Mouse (Mus musculus) macrophage (primary cell): ENCODE results near the gene Lrch1. TPM values are rescaled to one million over a fixed set of nuclear protein-coding genes. Genes with fewer than 3 reads are reported as not detected.

Source experiments
- H3K27ac ChIP-seq: fragments of 350-480 bp; formaldehyde crosslinking; 2 replicates; pipeline ENCODE4 v1.9.0; 2021
- H3K36me3 ChIP-seq: fragments of 350-480 bp; formaldehyde crosslinking; 2 replicates; pipeline ENCODE4 v1.9.0; 2021; ENCODE audit errors: inconsistent target
- H3K4me3 ChIP-seq: fragments of 350-480 bp; formaldehyde crosslinking; 2 replicates; pipeline ENCODE4 v1.9.0; 2021; ENCODE audit errors: inconsistent target
- H3K79me2 ChIP-seq: fragments of 350-480 bp; formaldehyde crosslinking; 2 replicates; pipeline ENCODE4 v1.9.0; 2021; ENCODE audit errors: inconsistent target
- WGBS: methylation state at CpG from one replicate; pipeline ENCODE4 v1.1.7; 2026; ENCODE audit warnings: inconsistent platforms; ENCODE audit not compliant: missing documents; 5-methylcytosine and 5-hydroxymethylcytosine counted together
- polyA plus RNA-seq: library from polyadenylated mRNA; stranded (reverse); fragments of 250-400 nt; gene quantifications from 3 replicates; pipeline ENCODE4 v1.2.4, GENCODE M21; 2018; ENCODE audit warnings: inconsistent platforms

The Lrch1 gene
- polyA plus RNA-seq, 1 experiment from 2014 or later, result 11.9 TPM

DNA sequence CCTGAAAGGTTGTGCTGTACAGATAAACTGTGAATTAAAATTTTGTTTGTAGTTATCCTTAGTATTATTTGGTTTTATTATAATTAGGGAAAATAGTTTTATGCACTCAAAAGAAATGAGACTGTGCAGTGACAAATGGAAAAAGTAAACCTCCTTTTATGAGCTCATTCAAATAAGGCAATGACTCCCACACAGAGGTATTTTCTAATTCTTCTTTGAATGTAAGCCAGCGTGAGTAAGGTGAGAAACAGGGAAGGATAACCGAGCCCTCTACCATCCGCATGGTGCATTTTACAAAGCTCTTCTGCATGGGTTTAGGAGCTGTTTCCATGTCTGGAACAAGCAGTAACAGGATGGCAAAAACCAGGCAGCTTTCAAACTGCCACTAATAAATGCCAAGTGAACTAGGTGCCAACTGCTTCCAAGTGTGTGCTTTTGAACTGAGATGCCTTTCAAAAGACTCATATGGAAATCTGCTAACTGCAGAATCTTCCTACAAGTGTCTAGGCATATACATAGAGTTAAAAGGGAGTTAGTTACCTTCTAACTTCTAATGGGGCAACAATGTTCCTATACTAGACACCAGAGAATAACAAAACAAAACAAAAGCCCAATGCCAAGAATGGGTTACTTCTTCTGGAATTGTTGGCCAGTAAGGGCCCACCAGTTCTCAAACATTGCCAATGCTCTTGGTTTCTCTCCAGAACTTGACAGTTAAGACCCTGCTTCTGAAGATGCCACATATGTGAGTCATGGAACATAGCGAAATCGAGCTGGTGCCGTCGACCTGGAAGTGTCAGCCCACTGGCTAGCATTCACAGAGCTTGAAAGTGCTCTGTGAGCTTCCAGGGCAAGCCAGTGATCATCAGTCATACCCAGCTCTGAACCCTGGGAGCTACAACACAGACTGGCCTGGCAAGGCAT is 124.7 kb downstream of the Lrch1 start:
- peaks cover 15% of the 10 kb centered on the region; the same call in 1 of the 2 replicates for H3K79me2 ChIP-seq
- WGBS, result 94% methylated on average over 7 of the region's 7 CpGs
- H3K27ac ChIP-seq, result no peak overlapping the region
- H3K4me3 ChIP-seq, result no peak overlapping the region
- peaks cover 22% of the 10 kb centered on the region; the same call in 1 of the 2 replicates for H3K36me3 ChIP-seq

DNA sequence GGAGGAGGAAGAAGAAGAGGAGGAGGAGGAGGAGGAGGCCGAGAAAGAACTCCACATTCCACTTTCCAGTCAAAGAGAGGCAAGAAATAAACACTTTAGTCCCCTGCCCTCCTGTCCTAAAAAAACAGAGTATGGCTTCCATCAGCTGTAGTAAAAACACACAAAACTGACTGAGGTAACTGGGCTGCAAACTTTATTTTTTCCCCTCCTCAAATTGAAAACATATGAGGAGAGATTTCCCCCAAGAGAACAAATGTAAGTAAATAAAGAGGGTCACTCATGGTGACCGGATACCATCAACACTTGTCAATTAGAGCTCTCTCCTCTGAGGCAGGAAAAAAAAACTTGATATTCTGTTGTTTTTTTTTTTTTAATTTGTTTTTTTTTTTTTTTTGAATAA is 125.6 kb downstream of the Lrch1 start:
- H3K4me3 ChIP-seq, result no peak overlapping the region
- H3K27ac ChIP-seq, result no peak overlapping the region
- H3K79me2 ChIP-seq, result peaks cover 5% of the 10 kb centered on the region; the same call in 1 of the 2 replicates
- WGBS, result 80% methylated on average over 1 of the region's 2 CpGs
- H3K36me3 ChIP-seq, result peaks cover 26% of the 10 kb centered on the region; the same call in 1 of the 2 replicates

DNA sequence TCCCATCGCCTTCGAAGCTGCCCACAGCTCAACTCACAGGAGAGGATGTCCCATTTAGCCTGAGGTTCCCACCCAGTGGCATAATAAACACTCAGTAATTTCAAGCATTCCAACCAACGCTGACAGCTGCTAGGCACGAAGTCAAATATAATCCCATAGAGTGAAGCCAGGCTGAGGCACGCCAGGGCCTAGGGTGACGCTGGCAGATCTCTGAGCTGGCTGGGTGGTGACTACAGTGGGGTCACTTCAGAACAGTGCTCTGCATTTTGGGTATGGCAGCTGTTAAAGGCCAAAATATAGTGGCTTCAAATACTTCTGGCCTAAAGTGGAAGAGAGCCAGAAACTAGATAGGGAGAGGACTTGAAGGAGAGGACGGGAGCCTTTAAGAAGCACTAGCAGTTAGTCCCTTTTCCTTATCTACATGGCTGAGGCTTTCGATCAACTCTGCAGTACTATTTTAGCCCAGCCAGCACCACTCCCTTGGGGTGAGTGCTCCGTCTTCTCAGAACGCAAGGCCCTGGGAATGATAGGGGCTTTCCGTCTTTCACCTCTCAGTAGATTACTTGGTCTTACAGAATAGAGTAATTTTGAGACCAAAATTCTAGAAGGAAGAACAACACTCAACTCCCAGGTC is 127.4 kb downstream of the Lrch1 start:
- no peaks in the 10 kb centered on the region for H3K79me2 ChIP-seq
- H3K36me3 ChIP-seq, result peaks cover 39% of the 10 kb centered on the region; the same call in 1 of the 2 replicates
- no peak overlapping the region for H3K27ac ChIP-seq
- H3K4me3 ChIP-seq, result no peak overlapping the region
- 95% methylated on average over 11 of the region's 11 CpGs for WGBS

DNA sequence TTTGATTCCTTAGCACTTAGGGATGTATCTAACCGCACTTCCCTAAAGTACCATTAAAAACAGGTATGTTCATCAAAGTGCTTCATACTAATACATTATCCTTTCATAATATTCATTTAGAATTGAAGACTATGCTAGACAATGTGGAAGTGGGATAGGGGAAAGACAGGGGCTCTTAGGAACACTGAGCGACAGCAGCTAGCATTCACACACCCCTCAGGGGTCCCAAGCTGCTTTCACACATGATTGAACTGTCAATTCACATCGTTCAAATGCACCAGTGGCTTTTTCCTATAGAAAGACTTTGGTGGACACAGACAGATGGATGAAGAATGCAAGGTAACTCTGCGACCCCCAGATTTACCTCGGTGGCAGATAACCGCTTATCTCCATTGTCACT is 131.0 kb downstream of the Lrch1 start:
- H3K36me3 ChIP-seq, result peaks cover 70% of the 10 kb centered on the region; the same call in 1 of the 2 replicates
- WGBS, result 94% methylated on average over 6 of the region's 6 CpGs
- H3K4me3 ChIP-seq, result no peak overlapping the region
- H3K79me2 ChIP-seq, result no peaks in the 10 kb centered on the region
- H3K27ac ChIP-seq, result no peak overlapping the region

DNA sequence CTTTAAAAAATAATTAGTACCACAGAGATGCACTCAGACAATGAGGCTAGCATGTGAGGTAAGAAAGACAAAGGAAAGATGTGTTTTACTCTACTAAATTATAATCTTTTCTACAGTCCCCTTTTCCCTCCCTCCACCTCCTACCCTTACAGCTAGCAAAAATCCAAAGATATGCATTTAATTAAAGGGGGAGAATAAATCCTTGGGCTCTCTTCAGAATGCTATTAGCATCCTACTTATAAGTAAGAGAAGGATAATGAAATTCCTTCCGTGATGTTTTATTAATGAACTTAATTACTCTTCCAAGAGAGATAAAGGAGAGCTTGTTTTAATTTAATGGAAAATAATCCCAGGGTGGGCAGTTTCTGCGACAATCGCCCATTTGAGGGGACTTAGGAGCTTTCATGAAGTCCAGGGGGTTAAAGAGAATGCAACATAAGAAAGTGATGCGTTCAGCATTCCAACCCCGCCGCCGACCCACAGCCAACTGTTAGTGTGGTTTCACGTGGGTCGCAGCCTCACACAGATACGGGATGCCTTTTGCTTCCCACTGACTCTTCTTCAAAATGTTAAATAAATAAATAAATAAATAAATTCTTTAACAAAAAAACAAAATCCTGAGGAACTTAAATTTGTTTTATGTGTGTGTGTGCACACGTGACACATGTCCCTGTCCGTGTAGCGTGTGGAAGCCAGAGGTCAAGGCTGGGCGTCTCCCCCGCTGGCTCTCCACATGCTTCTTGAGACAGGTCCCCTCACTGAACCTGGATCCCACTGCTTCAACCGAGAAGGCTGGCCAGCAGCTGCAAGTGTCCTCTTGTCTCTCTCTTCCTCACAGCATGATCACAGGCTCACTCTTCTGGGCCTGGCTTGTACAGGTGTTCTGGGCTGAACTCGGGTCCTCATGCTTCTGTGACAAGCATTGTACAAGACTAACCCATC is 132.6 kb downstream of the Lrch1 start:
- Histone ChIP-seq H3K27ac (no peak overlapping the region), H3K79me2 (no peaks in the 10 kb centered on the region), H3K36me3 (peaks cover 83% of the 10 kb centered on the region; the same call in 1 of the 2 replicates), H3K4me3 (no peak overlapping the region)
- 95% methylated on average over 17 of the region's 17 CpGs for WGBS

DNA sequence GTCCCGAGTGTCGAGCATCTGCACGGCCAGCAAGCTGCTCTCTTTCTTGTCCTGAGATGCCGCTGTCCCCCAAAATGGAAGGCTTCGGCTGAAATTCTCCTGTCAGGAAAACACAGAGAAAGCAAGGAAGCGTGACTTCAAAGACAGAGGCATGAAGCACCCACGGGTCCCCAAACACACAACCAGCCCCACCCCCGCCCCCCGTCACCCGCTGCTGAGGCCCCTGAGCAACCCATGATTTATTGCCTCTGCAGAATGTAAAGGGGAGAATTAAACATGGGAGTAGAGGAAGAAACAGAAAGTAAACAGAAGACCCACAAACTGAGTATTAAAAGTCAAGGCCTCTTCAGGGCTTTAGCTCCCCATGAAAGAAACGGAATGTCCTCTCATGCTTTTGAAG is 136.1 kb downstream of the Lrch1 start:
- no peak overlapping the region for H3K4me3 ChIP-seq
- no peak overlapping the region for H3K27ac ChIP-seq
- H3K36me3 ChIP-seq, result peaks cover 85% of the 10 kb centered on the region
- 86% methylated on average over 11 of the region's 11 CpGs for WGBS
- H3K79me2 ChIP-seq, result no peaks in the 10 kb centered on the region

DNA sequence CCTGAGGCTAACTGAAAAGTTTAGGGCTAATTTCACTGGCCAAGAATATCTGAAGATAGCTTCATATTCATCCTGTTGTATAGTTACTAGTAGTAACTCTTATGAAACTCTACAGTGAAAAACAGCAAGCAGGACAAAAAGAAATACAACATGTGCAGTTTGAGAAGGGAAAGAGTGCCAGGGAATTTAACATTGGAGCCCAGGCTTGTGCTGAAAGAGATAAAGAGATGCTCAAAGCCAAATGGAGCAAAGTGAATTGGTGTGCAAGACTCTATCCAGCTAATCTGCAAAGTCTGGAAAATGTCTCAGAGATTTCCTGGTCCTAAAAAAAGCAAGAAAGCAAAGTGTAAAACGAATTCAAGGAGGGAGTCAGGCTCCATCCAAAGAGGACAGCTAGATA is 145.7 kb downstream of the Lrch1 start:
- Histone ChIP-seq H3K79me2 (no peaks in the 10 kb centered on the region), H3K4me3 (no peak overlapping the region), H3K36me3 (peaks cover 73% of the 10 kb centered on the region), H3K27ac (no peak overlapping the region)
- 100% methylated on average over 1 of the region's 1 CpGs for WGBS

DNA sequence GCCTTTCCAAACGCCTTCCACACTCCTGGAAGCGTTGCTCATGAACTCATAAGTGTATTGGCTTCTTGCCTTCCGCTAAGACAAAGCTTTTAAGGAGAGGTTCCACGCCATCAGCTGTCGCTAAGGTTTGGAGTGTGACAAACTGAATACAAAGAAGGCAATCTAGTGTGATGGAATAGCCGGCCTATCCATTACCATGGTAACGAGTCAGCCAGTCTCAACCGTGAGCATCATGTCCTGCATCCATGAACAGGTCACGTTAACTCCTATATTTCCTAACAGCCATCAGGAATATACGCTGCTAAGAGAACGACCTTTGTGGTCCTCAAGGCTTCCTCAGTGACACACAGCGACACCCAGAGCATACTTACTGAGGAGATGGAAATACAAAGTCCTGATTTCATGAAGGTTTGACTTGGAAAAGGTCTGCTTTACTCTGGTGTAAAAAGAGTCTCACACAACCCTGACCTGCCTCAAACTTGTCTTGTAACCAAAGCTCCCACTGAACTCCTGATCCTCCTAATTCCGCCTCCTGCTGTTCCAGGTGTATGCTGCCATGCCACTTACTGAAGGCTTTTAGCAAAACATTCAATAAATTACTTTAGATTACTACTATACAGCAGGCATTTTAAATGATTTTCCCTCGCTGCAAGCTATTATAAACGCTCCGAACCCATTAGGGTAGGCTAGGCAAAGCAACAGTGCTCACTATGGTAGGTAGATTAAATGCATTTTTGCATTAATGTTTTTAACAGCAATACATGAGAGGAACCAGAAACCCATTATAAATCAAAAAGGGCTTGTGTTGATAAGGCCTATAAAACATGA is 149.4 kb downstream of the Lrch1 start:
- WGBS, result 94% methylated on average over 16 of the region's 16 CpGs
- peaks cover 62% of the 10 kb centered on the region for H3K36me3 ChIP-seq

DNA sequence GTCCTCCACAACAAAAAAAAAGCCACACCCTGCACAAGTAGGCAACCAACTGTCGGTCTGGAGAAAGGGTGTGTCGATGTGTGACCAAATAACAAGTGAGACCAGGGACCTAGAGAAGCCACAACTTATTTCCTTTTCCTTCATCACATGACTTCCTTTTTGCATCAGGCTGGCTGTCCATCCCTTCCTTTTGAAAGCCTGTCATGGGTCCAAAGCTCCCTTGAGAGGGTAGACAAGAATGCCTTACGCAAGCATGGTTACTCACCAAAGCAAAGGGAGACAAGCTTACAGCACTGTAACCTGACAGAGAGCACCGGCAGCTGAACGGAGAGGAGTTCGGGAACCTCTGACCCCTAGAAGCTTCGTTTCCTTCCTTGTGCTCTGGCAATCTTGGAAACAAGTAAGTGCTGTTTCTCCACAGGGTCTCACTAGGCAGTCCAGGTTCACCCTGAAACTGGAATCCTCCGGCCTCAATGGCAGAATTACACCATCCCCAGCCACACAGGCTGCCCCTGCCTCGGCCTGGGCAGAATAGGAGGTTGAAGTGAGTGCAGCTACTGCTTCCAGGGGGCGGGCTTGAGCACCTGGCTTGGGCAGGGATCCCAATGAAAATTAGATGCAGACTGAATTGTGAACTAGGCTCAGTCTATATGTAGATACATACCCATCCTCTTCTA is 150.2 kb downstream of the Lrch1 start:
- Histone ChIP-seq H3K4me3 (no peak overlapping the region), H3K79me2 (no peaks in the 10 kb centered on the region), H3K36me3 (peaks cover 64% of the 10 kb centered on the region), H3K27ac (peak overlapping the region; percentile 51)
- 51% methylated on average over 10 of the region's 10 CpGs for WGBS

More for the DNA sequence above, 149.4 kb downstream of the Lrch1 start:
- Histone ChIP-seq H3K27ac (peak overlapping the region; percentile 51), H3K4me3 (no peak overlapping the region), H3K79me2 (no peaks in the 10 kb centered on the region)

DNA sequence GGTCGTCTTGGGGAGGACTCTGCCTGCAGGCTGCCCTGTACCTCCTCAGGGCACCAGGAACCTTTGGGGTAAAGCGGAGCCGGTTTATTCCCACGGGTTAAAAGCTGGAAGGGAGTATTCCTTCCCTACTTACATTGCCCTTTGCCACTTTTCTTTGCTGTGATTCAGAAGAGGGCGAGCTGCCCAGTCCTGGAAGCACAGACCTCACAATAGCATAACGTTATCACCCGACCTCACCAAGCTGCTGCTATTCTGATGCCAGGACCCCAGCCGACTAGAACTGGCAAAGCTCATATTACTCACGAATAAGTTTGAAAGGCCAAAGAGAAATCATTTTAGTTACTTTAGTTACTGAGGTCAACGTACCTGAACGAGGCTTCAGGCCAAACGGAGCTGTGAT is 152.7 kb downstream of the Lrch1 start:
- no peak overlapping the region for H3K27ac ChIP-seq
- 94% methylated on average over 12 of the region's 12 CpGs for WGBS
- H3K4me3 ChIP-seq, result no peak overlapping the region
- no peaks in the 10 kb centered on the region for H3K79me2 ChIP-seq
- H3K36me3 ChIP-seq, result peaks cover 54% of the 10 kb centered on the region

DNA sequence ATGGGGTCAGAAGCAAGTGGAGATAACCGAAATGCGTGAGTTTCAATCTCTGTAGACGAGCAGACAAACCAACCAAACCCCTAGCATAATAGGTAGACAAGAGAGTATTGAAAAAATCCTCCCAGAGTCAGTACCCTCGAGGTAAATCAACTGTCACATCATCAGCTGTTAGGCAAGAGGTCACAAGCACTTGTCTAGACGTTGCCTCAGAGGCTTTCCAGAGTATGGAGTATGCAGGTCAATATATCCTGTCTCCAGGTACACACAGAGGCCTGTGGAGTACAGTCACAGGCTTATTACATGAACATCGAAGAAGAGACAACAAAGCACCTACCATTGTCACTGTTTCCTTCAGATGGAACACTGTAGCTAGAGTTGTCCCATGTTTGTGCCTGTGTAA is 154.9 kb downstream of the Lrch1 start:
- Histone ChIP-seq H3K27ac (no peak overlapping the region), H3K79me2 (no peaks in the 10 kb centered on the region), H3K36me3 (peaks cover 47% of the 10 kb centered on the region), H3K4me3 (no peak overlapping the region)
- 85% methylated on average over 6 of the region's 6 CpGs for WGBS

DNA sequence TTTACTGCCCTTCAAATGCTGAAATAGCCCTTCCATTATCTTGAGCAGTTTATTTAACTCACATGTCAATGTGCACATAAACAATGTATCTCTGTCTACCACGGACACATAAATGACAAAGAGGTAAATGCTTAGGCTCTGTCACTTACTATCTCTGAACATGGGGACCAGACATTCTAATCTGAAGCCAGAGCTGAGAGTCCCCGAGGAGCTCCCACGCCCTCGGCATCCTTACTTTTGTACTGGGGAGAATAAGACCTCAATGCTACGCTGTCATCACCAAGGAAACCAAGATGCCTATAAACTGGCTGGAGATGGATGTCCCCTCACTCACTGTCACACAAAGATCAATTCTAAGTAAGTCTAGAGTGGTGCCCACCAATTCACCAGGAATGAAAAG is 157.1 kb downstream of the Lrch1 start:
- Histone ChIP-seq H3K79me2 (no peaks in the 10 kb centered on the region), H3K36me3 (peaks cover 52% of the 10 kb centered on the region), H3K4me3 (no peak overlapping the region), H3K27ac (no peak overlapping the region)
- 83% methylated on average over 5 of the region's 5 CpGs for WGBS

DNA sequence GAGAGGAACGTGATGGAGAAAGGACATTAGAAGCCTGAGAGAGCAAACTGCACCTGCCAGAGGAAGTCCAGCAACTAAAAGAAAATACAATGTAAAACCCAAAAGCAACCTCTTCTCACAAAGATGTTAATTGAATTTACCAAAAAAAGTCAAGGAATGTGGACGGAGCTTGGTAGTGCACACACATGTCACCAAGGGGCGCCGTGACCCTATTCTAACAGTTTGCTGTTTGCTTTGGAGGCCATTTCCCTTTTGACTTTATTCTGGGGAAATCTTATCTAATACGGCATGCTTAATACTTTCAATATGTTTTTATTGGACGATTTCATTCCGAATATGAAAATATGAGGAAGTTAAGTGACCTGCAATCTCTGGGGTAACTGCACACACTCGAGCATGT is 158.9 kb downstream of the Lrch1 start:
- H3K4me3 ChIP-seq, result no peak overlapping the region
- H3K27ac ChIP-seq, result no peak overlapping the region
- H3K36me3 ChIP-seq, result peaks cover 59% of the 10 kb centered on the region
- no peaks in the 10 kb centered on the region for H3K79me2 ChIP-seq
- 82% methylated on average over 8 of the region's 8 CpGs for WGBS
